Mouse (Mus musculus): ENCODE data around the gene Uggt2. TPM values are rescaled to one million over a fixed set of nuclear protein-coding genes. Genes with fewer than 3 reads are reported as not detected.

Gene Uggt2
- polyA plus RNA-seq, 2 experiments from 2014 or later = 2.1 to 3.4 TPM

- ATAC-seq = no peak
Measured at GRCm38 (mm10) chr14:118980890-118981289, 118.3 kb downstream of the Uggt2 start.

GRCm38 (mm10) chr14:118980358-118980757, 118.9 kb downstream of the Uggt2 start:
- ATAC-seq = no peak

- no peak for ATAC-seq
Measured at GRCm38 (mm10) chr14:118979571-118980325, 119.5 kb downstream of the Uggt2 start.

- no peak for ATAC-seq
Measured at GRCm38 (mm10) chr14:118977136-118977816, 122.0 kb downstream of the Uggt2 start.

GRCm38 (mm10) chr14:118972268-118972667, 127.0 kb downstream of the Uggt2 start:
- no peak for ATAC-seq

- no peak for ATAC-seq
Measured at GRCm38 (mm10) chr14:118967646-118968045, 131.6 kb downstream of the Uggt2 start.

DNA sequence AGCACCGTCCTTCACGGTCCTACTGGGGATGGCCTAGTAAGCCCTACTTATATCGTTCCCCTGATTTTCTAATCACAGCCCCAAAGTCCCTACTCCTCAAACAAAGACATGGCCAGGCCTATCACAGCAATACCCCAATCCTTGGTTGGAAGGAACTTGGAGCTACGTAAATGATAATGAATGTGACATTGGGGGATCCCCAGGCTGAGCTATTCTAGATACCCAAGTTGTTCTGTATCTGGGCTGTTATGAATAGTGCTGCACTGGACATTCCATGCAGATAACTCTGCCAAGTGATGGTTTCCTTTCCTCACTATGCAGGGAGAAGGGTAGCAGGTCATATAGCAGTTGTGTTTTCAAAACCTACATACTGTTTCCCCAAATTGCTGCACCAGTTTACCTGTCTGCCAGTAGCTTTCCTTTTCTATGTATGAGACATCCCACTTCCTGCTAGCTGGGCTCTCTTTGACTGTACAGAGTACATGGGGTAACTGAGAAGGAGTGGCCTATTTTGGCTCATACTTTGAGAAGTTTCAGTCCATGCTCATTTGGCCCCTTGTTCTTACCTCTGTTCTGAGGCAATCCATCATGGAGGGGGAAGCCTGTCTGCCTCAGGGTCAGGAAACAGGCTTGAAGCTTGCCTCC, 133.8 kb downstream of the Uggt2 start:
- ATAC-seq = peak; percentile 93

GRCm38 (mm10) chr14:118958010-118958409, 141.2 kb downstream of the Uggt2 start:
- no peak for ATAC-seq

DNA sequence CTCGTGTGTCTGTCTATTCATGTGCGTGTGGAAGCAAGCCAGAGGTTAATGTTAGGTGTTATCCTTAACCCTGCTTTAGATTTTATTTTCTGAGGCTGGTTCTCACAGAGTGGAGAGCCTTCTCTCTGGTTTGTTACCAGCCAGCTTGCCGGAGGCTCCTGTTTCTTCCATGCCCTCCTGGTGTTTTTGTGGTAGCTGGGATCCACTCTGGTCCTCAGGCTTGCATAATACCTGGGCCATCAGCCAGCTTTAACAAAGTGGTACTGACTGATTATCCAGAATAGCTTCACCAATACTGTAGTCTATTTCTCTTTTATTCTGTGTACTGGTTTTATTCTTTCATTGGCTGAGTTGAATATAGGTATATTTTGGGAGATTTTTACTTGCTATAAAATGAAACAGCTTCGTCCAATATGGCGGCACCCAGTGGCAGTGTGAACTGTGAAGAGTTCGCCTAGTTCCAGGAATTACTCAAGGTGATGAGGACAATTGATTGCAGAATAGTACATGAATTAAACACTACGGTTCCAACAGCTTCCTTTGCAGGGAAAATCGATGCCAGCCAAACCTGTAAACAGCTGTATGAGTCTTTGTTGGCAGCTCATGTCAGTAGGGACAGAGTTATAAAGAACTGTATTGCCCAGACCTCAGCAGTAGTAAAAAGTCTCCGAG, 147.2 kb downstream of the Uggt2 start:
- no peak for ATAC-seq

DNA sequence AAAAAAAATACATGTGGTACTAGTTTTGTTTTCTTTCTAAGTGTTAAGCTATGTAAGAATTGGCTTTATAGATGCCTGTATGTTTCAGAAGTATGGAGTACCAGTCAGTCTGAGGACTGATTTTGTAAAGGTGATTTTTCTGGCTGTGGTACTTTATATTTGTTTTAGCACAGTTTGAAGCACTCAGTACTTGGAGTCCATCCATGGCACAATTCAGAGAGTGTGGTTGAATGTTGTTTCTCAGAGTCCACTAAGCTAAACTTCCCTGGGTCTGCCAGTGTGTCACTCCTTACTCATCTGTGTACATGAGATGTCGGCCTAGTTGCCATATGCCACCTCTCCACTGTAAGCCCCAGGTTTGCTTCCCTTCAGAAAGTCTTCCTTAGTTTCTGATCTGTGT, 150.4 kb downstream of the Uggt2 start:
- ATAC-seq = no peak

GRCm38 (mm10) chr14:118944702-118945101, 154.5 kb downstream of the Uggt2 start:
- ATAC-seq = no peak

GRCm38 (mm10) chr14:118942076-118942475, 157.2 kb downstream of the Uggt2 start:
- ATAC-seq = no peak

DNA sequence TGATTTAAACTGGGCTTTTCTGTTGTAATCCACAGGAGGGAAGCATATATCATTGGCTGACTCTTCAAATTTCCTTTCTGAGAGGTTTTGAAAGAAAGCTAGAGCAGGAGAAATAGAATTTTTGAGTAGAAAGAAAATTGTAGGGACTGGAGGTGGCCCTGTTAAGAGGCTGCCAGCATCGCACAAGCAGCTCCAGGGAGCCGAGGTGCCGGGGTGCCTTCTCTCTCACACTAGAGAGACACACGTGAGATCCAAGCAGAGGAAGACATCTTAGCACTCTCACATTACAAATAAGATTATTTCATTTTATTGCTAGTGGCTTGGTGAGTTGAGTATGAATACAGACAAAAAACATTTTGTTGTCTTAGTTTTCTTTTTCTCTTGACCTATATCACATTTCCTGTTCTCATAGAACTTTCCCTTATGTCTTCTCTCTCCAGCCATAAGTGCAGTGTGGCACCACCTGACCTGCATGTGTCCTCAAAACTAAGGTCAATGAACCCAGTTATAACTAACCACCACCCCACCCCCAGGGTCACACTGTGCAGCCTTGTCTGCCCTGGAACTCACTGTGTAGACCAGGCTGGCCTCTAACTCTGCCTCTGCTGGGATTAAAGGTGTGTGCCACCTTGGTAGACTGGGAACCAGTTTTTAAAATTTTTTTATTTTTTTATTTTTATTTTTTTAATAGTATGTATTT, 158.3 kb downstream of the Uggt2 start:
- ATAC-seq = peak; percentile 6

GRCm38 (mm10) chr14:118938551-118938950, 160.7 kb downstream of the Uggt2 start:
- ATAC-seq = no peak

- ATAC-seq = peak; percentile 87
Measured at GRCm38 (mm10) chr14:118937533-118938492, 161.4 kb downstream of the Uggt2 start, which contains the start of gene Dnajc3. Gene Dnajc3, plus strand, starts transcription at chr14:118937976.

DNA sequence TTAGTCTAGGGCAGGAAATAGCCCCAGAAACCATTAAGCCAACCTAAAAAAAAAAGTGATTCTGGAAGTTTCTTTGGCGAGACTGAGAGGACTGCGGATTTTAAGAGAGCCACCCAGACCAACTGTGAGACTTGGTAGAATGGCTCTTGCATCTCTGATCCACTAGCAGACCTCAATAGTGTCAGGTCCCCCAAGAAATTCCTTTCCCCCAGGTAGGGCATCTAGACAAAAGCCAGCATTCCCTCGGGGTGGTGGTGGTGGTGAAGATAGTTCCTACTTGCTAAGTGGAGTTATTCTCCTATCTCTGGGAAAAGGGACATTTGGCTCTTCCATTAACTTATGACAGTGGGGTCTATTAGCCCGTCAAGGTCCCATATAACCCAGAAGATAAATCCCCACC, 162.3 kb downstream of the Uggt2 start:
- no peak for ATAC-seq

GRCm38 (mm10) chr14:118936236-118936635, 163.0 kb downstream of the Uggt2 start:
- ATAC-seq = no peak
